In the genomic region with DNA sequence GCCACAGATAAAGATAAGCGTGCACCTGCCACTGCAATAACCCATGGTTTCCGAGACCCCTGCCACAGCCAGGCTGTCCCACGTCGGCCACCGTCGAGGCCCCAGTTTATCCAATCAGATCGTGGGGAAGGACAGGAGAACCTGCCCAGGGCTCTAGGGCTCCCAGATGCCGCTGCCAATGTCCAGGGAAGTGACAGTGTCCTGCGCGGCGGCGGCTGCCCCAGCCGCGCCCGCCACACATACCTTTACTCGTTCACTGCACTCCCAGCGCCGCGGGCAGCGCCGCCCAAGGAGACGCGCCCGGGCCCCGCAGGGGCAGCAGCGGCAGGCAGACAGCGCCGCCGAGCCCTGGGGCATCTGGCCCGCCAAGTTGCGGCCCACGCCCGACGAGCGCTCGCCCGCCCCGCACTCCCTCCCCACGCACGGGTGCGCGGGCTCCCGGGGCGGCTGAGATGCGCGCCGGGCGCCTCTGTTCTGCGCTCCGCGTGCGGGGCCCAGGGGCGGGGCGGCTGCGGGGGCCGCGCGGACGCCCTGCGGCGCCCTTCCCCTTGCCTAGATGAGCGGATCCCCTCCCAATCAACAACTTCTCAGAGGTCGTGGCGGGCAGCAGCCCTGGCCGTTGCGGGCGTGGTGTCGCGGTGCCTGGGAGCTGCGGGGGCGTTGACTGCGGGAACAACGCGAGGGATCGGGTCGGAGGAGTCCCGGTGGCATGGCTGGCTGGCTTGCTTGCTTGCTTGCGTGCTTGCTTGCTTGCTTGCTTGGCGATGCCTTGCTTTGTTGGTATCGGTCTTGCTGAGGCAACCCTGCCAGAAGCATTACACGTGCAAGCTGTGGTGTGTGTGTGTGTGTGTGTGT, we compare ENCODE assay signal across 9 mouse cellular contexts. TPM values are rescaled to one million over a fixed set of nuclear protein-coding genes. Genes with fewer than 3 reads are reported as not detected.
A peak's percentile ranks its signal among the peaks of the same experiment; 100 is the strongest.
DNase-seq lines count a peak whose midpoint lies in the region; ATAC-seq and TF ChIP-seq lines count a peak whose summit lies in the region.
"Had no signal": no experiment of that assay in that cellular context is flagged by ENCODE, and none has a peak within 500 bp of the region (broad histone marks: within the 10 kb centered on the region; RNA-seq: fewer than 3 reads in every experiment).

A gene (minus strand): TSS at position 811 of the 855 bp plus-strand sequence.

- peak; percentile 54 for DNase-seq in lung, embryonic 14.5 days
- DNase-seq in lung, adult 2 months, result no peak
- DNase-seq in kidney, postnatal 14 days, result peak; percentile 10
- DNase-seq in liver, result peak; percentile 6
- peak; percentile 9 for DNase-seq in ovary, postnatal 10 days (ENCODE audit: low spot score)
- no peak for DNase-seq in natural killer cell, adult 2 months (ENCODE audit: low spot score in 2 of 2)

- H3K4me2 ChIP-seq in lung, embryonic 14.5 days, result peak within 1 kb of the TSS; percentile 96
- peak within 1 kb of the TSS; percentile 97 for H3K4me2 ChIP-seq in embryonic facial prominence, embryonic 15.5 days (replicated peaks)
- peak within 1 kb of the TSS; percentile 97 for H3K4me2 ChIP-seq in heart, embryonic 12.5 days

- H3K4me1 ChIP-seq in lung, embryonic 14.5 days (ENCODE audit: insufficient read depth), result no peaks in the 10 kb centered on the region
- H3K4me1 ChIP-seq in lung, adult 2 months (ENCODE audit: control insufficient read depth, insufficient read depth, low read length), result no peaks in the 10 kb centered on the region
- H3K4me1 ChIP-seq in embryonic facial prominence, embryonic 15.5 days, result 0 out of 2 replicates have a peak, but pooled peaks cover 6% of the 10 kb centered on the region
- H3K4me1 ChIP-seq in heart, embryonic 12.5 days (replicated peaks), result no peaks in the 10 kb centered on the region

- no peak within 1 kb of the TSS for H3K27ac ChIP-seq in lung, embryonic 14.5 days (ENCODE audit: low read depth)
- no peak within 1 kb of the TSS for H3K27ac ChIP-seq in embryonic facial prominence, embryonic 15.5 days (replicated peaks)
- H3K27ac ChIP-seq in heart, embryonic 12.5 days (ENCODE audit: poor library complexity, severe bottlenecking), result no peak within 1 kb of the TSS
- H3K27ac ChIP-seq: macrophage had no signal

- under 1% methylated on average over 61 of the region's 81 CpGs for WGBS in lung, embryonic 14.5 days
- WGBS in lung, adult 2 months, result 2% methylated on average over 79 of the region's 81 CpGs
- WGBS in embryonic facial prominence, embryonic 15.5 days, result under 1% methylated on average over 75 of the region's 81 CpGs
- under 1% methylated on average over 80 of the region's 81 CpGs for WGBS in heart, embryonic 12.5 days

- ATAC-seq in lung, embryonic 14.5 days (ENCODE audit: insufficient read depth), result peak; percentile 78
- peak; percentile 60 for ATAC-seq in embryonic facial prominence, embryonic 15.5 days (ENCODE audit: insufficient number of reproducible peaks, low FRiP score, low TSS enrichment, low read depth)
- ATAC-seq in heart, embryonic 12.5 days (ENCODE audit: insufficient number of reproducible peaks, low FRiP score), result peak; percentile 78

- TF ChIP-seq POLR2A in lung, adult 2 months (IDR thresholded peaks at IDR 0.05; ENCODE audit: borderline replicate concordance, extremely low read depth, low read depth, low read length), result no peak

- H3K9me3 ChIP-seq in lung, embryonic 14.5 days (ENCODE audit: low read depth, low read length), result no peaks in the 10 kb centered on the region
- no peaks in the 10 kb centered on the region for H3K9me3 ChIP-seq in embryonic facial prominence, embryonic 15.5 days (replicated peaks)
- H3K9me3 ChIP-seq in heart, embryonic 12.5 days (replicated peaks), result no peaks in the 10 kb centered on the region

- no peaks in the 10 kb centered on the region for H3K36me3 ChIP-seq in lung, embryonic 14.5 days (ENCODE audit: insufficient read depth)
- H3K36me3 ChIP-seq in embryonic facial prominence, embryonic 15.5 days, result no peaks in the 10 kb centered on the region
- H3K36me3 ChIP-seq in heart, embryonic 12.5 days, result no peaks in the 10 kb centered on the region

- H3K27me3 ChIP-seq in lung, embryonic 14.5 days (ENCODE audit: insufficient read depth, low read length), result 0 out of 2 replicates have a peak, but pooled peaks cover 4% of the 10 kb centered on the region
- H3K27me3 ChIP-seq in embryonic facial prominence, embryonic 15.5 days, result 0 out of 2 replicates have a peak, but pooled peaks cover 3% of the 10 kb centered on the region
- 0 out of 2 replicates have a peak, but pooled peaks cover 8% of the 10 kb centered on the region for H3K27me3 ChIP-seq in heart, embryonic 12.5 days (replicated peaks)

- peak within 1 kb of the TSS; percentile 71 for H3K9ac ChIP-seq in lung, embryonic 14.5 days
- H3K9ac ChIP-seq in embryonic facial prominence, embryonic 15.5 days, result peak within 1 kb of the TSS; percentile 26
- H3K9ac ChIP-seq in heart, embryonic 12.5 days, result peak within 1 kb of the TSS; percentile 80

- H3K4me3 ChIP-seq in lung, embryonic 14.5 days (ENCODE audit: low read depth, low read length), result peak within 1 kb of the TSS; percentile 67
- no peak within 1 kb of the TSS for H3K4me3 ChIP-seq in lung, adult 2 months (replicated peaks; ENCODE audit: extremely low read depth, low read depth, low read length)
- H3K4me3 ChIP-seq in embryonic facial prominence, embryonic 15.5 days (replicated peaks), result peak within 1 kb of the TSS; percentile 67
- peak within 1 kb of the TSS; percentile 79 for H3K4me3 ChIP-seq in heart, embryonic 12.5 days

- no peak for TF ChIP-seq CTCF in lung, embryonic 14.5 days (IDR thresholded peaks at IDR 0.05; ENCODE audit: low read depth)
- no peak for TF ChIP-seq CTCF in lung, adult 2 months (IDR thresholded peaks at IDR 0.05; ENCODE audit: insufficient read depth, low read length)

RNA-seq across cellular contexts. Expression of the gene that starts here (rescaled TPM):
- polyA plus RNA-seq in lung, embryonic 14.5 days (2014; fragmentation: Nextera tagmentation; extraction: Ambion mirVana), result 0.58 and 0.88 TPM in 2 replicates
- 0.05 TPM in 1 of 2 replicates, not detected in the other for polyA plus RNA-seq in lung, adult 2 months (2012; rRNA removed)
- 0.85 and 1.0 TPM in 2 replicates for polyA plus RNA-seq in embryonic facial prominence, embryonic 15.5 days (2015; fragmentation: Nextera tagmentation; extraction: Ambion mirVana)
- polyA plus RNA-seq in heart, embryonic 12.5 days (2016; fragmentation: Nextera tagmentation; extraction: Ambion mirVana), result 0.74 and 1.00 TPM in 2 replicates
- polyA plus RNA-seq: macrophage had no signal

Comparison
In these comparisons a context has a peak if more than half of its experiments do, and no peak if none do; other contexts are left out.
1. Peak in DNase-seq, ATAC-seq, H3K4me3 ChIP-seq, H3K9ac ChIP-seq and H3K4me2 ChIP-seq in lung, embryonic 14.5 days; RNA of the gene not detected or under 1 TPM.
2. Peak in ATAC-seq, H3K4me3 ChIP-seq, H3K9ac ChIP-seq and H3K4me2 ChIP-seq in heart, embryonic 12.5 days; RNA of the gene not detected or under 1 TPM.
3. DNase-seq: peak in kidney, postnatal 14 days (single experiment), liver (single experiment) and ovary, postnatal 10 days (single experiment); none in lung, adult 2 months (single experiment) and natural killer cell, adult 2 months (0 of 2).
4. H3K9ac ChIP-seq: peak in every context shown above with its lines; median percentile 80 in heart, embryonic 12.5 days; 71 in lung, embryonic 14.5 days; 26 in embryonic facial prominence, embryonic 15.5 days.
5. Peak in every context shown above with its lines, with median percentiles within 50 percentile points of each other: ATAC-seq and H3K4me2 ChIP-seq.